Mouse (Mus musculus) cerebellum, adult 18-20 months (tissue): ENCODE data around the gene Selenom.

Experiments used
- DNase-seq, 2 experiments: peaks; one replicate each; pipeline ENCODE4 v3.0.0; 2021

The Selenom gene

DNA sequence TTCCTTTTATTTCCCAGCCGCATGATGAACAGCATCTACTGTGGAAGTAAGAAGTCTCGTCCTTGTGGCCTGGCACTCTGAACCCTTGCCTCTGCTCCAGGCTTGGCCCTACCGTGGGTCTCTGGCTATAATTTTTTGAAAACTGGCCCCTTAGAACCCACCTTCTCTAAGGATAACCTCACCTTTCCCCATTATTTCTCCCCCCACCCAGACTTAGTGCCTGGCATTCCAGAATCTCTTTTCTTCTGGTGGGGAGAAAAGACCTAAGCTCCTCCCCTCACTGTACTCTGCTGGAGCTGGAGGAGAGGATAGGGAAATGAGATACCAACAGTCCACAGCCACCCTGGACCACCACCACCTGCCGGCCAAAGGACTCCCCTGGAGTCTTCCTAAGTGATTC is 732 bp downstream of the Selenom start:
- no peak for DNase-seq

DNA sequence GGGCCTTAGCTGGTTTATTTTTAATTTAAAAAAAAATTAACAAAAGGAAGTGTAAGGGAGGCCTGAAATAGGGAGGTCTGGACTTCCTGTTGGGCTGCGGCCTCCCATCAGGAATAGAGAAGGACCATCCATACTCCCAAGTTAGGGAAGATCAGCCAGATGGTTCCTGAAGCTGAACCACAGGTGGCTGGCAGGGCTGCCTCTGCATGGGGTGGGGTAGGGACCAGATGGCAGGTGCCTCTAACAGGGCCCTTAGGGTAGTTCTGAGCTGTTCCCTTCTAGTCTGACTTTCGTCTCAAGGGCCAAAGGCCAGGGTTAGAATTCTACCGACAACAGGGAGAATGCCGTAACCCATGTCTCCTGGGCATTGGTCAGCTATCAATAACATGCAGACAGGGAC is 1.2 kb downstream of the Selenom start:
- DNase-seq, result peak; percentile 88 to 91

DNA sequence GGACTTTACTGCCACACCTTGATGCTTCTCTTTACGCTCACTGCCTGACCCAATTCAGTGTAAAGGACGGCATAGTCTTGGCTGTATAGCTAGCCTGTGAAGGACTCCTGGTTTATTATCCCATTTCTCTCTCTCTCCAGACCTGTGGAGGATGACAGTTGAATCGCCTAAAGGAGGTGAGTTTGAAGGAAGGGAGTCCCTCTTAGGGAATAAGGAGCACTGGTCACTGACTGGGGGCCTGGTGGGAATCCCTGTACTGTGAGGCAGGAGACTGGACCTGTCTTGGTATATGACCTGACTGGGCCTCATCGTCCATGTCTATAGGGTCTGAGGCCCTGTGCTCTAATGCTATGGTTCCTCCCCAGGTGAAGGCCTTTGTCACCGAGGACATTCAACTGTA is 1.6 kb downstream of the Selenom start:
- DNase-seq, result peak in 1 of 2 experiments; percentile 44

DNA sequence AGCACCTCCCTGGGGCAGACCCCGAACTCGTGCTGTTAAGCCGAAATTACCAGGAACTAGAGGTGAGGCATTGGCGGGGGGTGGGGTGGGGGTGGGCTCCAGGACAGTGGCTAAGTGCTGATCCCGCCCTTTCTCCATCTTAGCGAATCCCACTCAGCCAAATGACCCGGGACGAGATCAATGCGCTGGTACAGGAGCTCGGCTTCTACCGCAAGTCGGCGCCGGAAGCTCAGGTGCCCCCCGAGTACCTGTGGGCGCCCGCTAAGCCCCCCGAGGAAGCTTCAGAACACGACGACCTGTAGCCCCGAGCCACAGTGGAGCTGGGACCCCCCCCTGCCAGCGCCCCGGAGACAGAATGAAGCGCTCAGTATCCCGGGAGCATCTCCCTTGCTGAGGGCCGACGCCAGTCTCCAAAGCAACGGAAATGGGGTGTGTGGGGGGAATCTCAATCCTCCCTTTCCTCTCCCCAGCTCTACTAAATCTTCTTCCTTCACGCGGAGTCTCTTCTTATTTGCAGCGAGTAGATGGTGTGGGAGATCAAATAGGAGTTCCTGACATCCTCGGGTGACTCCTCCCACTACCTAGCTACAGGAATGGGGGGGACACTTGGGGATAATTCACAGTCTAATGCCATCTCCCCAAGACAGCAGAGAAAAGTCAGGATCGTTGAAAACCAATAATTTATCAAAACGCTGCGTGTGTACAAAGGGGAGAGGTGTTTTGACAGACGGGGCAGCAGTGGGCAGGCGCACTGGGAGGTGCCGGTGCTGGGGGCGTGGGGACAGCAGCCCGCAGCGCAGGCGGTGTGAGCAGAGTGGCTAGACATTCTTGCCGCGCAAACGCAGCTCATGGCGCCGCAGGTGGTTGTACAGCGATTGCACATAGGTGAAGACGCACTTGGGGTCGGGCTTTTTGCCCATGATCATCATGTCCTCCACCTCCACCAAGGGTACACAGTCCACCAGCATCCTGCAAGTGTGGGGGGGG is 2.7 kb downstream of the Selenom start:
- DNase-seq, result peak; percentile 52 to 61

DNA sequence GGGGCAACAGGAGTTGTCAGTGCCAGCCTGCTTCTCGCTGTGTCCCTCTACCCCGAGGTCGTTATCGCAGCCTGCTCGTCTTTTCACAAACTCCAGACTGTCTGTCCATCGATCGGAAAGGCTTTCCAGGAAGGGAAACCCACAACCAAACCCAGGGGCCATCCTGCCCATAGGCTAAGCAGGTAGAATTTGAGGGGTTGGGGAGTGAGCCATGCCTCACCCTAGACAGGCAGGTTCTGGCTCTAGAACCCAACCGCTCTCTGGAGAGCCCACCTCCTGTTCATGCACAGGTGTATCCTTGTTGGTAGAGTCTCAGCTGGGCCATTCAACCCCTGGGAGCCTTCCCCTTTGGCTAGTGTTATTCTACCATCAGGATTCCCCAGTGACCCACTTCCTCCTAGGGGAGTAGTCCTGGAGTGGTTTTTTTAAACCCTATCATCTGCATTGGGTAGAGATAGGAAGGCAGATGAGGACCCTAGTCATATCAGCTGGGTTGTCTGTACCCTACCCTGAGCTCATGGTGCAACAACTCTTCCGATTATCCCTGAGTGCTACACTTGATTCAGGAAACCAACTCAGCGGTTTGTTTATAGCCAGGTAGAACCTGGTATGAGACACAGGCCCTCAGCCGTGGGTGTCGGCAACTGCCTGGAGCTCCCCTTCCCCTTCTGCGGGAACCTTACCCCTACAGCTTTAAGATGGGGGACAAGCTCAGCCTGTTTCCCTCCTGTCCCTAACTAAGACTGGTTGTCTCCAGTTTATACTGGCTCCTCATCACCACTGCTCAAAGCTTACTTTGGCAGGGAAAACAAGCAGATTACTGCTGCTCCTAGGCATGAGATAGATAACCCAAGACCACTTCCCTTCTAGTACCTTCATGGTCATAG is 3.6 kb downstream of the Selenom start:
- no peak for DNase-seq

DNA sequence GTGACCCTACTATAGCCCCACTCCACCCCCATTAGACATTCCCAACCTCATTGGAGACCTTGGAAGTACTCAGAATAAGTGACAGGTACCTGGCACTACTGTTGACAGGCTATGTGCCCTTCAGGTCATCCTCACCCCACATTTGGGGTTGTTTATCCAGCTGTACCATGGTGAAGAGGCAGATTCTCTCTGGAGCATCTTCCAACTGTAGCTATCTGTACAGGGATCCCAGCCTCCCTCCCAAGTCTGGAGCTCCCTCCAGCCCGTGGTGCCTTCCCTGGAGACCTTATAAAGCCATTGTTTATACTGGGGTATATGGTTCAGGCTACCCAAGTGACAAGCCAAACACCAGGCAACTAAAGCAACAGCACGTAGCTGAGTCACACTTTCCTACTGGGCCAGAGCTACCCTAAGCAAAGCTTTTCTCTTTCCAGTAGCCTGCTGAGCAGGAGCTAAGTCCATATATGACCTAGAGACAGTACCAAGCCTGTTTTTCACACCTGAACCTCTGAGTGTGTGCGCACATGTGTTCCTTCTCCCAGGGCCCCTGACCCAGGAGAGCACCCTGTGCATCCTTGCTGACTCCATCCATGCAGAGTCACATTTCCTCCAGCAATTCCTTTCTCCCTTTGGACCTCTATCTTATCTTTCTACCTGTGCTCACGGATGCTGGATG is 4.7 kb downstream of the Selenom start:
- DNase-seq, result no peak

DNA sequence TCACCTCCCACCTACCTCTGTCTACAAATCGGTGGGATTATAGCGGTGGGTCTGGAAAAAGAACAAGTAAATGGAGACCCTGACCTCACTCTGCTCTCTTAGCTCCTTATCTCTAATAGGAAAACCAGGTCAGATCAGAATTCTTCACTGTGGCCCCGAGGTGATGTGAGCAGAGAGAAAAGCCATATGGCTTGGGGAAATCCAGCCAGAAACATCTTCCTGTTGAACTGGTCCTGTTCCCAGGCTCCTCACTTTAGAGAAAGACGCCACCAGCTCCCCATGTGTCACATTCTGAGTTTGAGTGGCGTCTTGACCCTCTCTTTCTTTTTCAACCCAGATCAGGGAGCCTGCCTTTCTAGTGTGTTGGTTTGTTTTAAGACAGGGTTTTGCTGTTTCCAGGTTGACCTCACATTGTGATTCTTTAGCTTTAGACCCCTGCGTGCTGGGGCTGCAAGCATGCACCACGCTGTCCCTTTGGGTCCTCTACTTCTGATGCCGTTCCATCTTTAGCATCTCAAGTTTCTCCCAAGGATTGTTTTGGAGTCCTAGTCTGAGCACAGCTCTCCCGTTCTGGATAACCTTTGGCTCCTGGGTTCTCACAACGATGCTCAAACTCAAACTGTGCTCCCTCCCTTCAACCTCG is 5.4 kb downstream of the Selenom start:
- peak; percentile 71 to 81 for DNase-seq

DNA sequence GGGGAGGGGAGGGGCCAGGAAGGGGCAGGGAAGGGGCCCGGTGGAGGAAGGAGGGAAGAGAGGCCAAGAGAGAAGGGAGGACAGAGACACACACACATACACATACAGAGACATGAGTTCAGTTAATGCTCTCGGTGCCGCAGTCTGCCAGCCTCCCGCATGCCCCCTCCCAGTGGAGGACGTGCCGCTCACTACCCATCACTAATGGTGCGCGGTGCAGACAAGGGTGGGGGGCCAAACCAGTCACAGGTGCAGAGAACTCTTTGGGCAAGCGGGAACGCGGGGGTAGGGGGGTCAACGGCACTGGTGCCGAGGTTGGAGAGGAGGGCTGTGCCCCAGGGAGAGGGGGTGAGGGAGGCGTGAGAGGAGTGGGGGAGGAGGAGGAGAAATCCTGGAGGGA is 6.4 kb downstream of the Selenom start:
- DNase-seq, result peak; percentile 51 to 52

DNA sequence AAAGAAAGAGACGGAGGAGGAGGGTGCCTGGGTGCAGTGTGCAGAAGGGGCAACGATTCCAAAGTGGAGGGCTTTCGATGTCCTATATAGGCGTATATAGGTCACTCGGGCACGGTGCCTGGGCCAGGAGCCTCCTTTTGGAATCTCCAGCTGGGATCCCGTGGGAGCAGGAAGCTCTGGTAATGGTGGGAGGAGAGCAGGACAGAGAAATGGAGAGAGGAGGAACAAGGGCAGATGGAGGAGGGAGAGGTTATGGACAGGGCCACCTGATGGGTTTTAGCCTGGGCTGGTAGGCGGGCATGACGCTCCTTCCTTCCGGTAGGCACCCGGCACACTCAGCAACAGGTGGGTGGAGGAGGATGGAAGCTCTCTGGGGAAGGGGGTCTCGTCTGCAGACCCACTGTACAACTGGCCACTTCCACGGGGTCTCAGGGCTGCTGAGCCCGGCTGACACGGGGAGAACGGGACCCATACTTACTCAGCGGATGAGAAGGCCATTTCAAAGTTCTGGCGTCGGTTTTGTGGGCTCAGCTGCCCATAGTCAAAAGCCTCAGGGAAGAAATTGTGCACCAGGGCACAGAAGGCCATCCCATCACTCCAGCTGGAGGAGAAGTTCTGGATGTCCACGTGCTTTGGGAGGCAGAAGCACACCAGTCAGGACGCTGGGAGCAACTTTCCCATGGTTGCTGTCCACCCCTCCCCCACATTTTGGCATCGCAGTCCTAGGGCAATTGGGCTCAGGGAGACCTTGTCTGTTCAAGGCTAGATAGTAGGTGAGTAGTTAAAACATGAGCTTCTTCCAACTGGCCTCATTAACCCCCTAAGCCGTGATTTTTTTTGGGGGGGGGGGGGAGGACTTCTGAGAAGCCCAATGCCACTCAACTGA is 7.1 kb downstream of the Selenom start:
- peak; percentile 57 to 61 for DNase-seq

DNA sequence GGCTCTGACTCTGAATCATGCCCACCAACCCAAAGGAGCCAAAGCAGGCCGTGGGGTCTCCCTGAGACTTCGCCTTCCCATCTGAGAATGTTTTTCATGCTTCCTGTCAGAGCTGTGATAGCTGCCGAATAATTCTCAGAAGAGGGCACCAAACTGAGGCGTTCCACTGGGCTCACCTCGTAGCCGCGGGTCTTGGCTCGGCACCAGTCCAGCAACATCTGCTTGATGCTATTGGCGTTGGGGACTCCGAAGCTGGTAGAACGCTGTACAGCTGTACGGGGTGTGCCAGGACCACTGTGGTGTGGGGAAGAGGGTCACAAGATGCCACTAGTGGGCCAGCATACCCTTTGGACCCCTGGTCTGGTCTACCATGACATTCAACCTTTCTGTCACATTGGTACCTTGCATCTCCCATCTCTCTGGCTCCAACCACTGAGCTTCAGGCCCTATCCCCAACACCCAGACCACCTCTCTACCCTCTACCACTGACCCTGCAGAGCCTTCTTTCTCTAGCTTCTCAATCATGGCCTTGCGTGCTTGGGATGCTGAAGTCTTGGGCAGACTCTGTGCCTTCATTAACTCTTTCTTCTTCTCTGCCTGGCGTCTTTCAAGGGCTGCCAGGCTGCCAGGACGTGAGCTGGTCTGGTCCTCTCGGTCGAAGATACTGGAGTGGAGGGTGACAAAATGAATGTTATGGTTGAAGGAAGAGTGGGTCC is 8.0 kb downstream of the Selenom start:
- no peak for DNase-seq

DNA sequence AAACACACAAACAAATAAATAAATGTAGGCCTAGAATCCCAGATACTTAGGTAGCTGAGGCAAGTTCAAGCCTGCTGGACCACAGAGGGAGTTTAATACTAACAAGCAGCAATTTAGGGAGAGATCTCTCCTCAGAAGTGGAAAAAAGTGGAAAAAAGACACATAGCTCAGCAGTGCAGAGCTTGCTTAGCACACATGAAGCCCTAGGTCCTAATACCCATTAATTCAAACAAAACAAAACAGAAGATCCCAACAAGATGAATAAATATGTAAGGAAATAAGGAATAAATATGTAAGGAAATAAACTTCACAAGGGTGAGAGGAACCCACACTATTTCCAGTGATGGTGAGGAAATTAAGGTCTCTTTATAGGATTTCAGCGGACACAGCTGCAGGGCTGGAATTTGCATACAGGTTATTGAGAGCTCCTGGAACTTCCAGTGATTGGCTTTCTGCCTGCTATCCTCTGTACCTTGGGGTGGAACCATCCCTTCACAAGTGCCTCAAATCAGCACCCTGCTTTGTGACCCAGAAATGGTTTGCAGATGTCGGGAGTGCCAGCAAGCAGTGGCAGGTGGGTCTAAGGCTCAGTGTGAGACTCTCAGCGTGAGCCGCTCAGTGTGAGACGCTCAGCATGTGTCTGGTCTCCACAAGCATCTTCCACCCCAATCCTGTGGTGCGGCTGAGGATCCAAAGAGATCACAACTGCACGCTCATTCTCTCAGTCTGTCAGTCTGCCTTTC is 9.5 kb downstream of the Selenom start:
- no peak for DNase-seq

DNA sequence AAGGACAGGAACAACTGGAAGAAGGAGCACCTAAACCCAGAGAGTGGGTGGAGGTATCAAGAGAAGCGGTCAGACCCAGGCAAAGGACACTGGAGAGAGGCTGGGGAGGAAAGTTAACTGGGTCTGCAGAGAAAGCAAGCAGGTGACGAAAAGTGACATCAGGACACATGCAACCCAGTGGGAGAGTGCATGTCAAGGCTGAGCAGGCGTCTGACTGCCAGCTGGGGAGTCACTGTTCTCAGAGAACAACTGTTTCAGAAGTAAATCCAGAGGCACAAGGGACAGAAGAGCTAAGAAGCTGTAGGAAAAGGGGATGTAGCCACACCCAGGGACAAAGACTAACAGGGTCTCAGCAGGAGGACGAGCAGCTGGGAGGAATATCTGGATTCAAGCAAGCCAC is 11.1 kb downstream of the Selenom start:
- no peak for DNase-seq

DNA sequence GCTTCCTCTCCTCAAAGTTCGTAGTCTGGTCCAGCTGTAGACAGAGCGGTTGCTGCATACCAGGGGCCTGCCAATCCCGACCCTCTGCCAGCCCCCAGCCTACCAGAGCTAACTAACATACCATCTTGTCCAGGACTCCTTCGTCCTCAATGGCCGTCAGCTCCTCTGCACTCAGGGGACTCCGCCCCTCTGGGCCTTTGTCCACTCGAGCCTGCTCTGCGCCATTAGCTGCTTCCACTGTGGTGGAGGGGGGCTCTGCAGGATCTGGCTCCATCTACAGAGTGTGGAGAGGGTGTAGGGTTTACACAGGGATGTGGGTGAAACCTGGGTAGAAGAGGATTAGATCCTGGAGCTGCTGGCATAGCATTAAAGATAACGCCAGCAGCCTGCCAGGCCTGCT is 11.7 kb downstream of the Selenom start:
- no peak for DNase-seq

DNA sequence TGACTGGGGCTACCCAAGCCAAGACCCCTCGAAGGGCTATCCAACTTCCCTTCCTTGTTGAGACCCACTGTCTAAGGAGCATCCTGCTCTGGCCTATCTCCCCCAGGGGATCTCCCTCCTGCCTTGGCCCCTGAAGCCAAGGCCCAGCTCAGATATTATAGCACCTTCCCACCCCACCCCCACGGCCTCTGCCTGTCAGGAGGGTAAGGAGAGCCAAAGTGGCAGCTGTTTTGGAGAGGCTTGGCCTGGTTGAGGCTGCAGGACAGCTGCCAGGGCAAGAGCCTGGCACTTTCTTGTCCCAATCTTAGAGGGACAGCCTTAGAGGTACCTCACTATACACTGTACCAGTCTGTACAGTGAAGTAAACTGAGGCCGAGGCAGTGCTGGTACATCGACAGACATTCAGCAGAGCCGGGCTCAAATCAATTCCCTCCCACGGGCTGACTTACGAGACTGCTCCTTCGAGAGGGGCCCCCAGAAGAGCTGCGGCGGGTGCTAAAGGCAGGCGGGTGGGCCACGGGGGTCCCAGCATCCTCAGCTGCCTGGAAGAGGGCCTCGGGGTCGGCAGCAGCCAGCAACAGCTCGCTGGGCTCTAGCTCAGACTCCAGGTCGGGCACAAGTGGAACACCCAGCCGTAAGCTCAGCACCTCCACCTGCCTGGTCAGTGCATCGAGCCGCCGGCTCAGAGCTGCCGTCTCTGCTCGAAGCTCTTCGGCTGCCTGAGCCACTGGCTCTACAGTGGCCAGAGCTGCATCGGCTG is 12.7 kb downstream of the Selenom start:
- DNase-seq, result peak in 1 of 2 experiments; percentile 9

DNA sequence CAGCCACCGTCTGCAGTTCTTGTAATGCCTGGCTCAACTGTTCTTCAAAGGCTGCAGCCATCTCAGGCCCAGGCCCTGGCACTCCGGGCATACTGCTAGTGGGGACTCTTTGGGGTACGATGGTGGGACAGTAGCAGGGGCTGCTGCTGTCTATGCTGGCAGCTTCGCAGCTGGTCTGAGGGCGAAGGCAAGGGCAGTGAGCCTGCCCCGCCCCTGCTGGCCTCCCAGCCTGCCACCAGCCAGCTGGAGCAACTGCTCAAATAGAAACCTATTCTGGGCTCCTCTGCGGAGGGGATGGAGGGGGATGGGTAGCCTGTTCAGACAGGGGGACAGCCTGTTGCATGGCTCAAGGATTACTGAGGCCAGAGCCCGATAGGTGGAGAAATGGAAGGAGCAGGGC is 13.3 kb downstream of the Selenom start:
- peak in 1 of 2 experiments; percentile 12 for DNase-seq

DNA sequence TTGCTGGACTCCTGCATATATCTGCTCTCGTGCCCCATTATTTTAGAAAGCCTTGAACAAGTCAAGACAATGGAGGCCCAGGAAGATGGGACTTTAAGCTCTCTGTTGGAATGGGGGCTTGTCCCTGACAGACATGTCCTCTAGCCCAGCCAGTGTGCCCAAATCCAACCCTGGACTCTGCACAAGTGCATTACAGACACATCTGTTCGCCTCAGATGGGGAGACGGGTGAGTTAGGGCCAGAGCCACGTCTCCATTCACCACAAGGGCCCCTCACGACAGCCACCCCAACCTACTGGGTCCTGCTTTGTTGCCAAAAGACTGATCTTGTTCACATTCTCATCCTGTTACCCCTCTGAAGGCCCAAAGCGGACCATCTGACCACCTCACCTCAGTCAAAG is 13.7 kb downstream of the Selenom start:
- peak in 1 of 2 experiments; percentile 7 for DNase-seq

DNA sequence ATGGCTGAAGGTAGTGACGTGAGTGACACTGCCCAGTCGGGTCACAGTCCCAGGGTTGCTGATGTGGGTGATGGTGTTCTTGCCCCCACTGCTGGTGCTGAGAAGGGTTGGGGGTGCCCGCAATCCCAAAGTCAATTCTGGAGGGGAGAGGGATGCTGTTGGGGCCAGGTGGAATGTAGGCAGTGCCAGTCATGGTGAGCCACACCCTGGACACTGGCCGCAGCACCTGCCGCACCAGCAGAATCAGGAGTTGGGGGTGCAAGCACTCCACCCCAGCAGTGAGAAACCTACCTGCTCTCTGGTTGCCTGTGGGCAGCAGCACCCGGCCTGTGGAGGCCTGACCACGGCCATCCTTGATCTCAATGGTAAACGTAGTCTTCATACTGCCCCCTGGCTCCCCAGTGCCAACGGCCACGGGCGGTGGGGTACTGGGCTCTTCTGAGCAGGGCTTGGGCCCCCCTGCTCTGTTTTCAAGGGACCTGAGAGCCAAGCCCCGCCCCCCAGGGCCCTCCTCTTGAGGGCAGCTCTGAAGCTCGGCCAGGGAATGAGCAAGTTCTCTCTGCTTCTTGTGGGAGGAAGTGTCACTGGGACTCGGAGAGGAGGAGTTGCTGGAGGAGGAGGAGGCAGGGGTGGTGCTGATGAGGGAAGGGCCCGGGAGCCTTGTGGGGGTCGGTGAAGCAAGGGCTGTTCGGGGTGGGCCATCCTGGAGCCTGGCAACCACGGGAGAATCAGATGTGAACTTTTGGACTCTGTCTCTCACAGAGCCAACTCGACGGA is 15.2 kb downstream of the Selenom start:
- DNase-seq, result peak in 1 of 2 experiments; percentile 10

DNA sequence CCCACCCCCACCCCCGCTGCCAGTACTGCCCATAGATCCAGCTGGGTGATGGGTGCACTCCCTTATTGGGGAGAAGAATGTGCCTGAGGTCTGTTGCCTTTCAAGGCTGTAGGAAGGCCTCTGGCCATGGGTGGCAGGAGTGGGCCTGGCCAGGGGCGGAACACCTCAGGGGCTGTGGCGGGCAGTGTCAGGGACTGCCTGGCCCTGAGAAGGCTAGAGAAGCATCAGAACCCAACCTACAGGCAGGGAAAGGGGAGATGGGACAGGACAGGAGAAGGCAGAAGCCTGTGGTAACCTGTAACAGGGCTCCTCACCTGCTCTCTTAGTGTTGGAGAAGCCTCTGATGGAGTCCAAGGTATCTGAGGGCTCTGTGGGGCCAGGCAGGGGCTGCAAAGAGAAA is 16.2 kb downstream of the Selenom start:
- DNase-seq, result no peak
